Mouse (Mus musculus) kidney, adult 2 months (tissue): ENCODE data around the gene Foxo4.

Experiments used
- CTCF ChIP-seq: fragments of 200-500 bp; conservative IDR thresholded peaks from 2 replicates; pipeline ENCODE4 v1.5.1; 2011; ENCODE audit warnings: low read depth, mild to moderate bottlenecking, control low read depth, low read length, moderate library complexity, mixed read lengths; ENCODE audit not compliant: insufficient read depth, insufficient read length
- POLR2A ChIP-seq: fragments of 200-500 bp; IDR thresholded peaks from one replicate; pipeline ENCODE4 v1.6.1; 2011; ENCODE audit warnings: low read depth, low read length, control low read depth

GRCm38 (mm10) chrX:101285953-101286670, 31.8 kb downstream of the Foxo4 start:
- TF ChIP-seq POLR2A = no peak
- TF ChIP-seq CTCF = no peak
